Mouse (Mus musculus) splenic B cell, adult 2 months (primary cell): ENCODE measurements around the gene Begain.

Experiments used
- DNase-seq: peaks from one replicate; pipeline ENCODE4 v3.0.0-alpha.2; 2011; ENCODE audit warnings: low read depth, low spot score
- H3K27me3 ChIP-seq: 2 replicates; pipeline ENCODE4 v1.6.1; 2012; ENCODE audit warnings: mild to moderate bottlenecking, low read length, moderate library complexity, mixed read lengths; ENCODE audit not compliant: control insufficient read depth, poor library complexity, insufficient read depth, severe bottlenecking
- H3K36me3 ChIP-seq: 2 replicates; pipeline ENCODE4 v1.6.1; 2012; ENCODE audit warnings: mild to moderate bottlenecking, low read length, moderate library complexity, mixed read lengths; ENCODE audit not compliant: control insufficient read depth, poor library complexity, insufficient read depth, severe bottlenecking

Begain gene

DNA sequence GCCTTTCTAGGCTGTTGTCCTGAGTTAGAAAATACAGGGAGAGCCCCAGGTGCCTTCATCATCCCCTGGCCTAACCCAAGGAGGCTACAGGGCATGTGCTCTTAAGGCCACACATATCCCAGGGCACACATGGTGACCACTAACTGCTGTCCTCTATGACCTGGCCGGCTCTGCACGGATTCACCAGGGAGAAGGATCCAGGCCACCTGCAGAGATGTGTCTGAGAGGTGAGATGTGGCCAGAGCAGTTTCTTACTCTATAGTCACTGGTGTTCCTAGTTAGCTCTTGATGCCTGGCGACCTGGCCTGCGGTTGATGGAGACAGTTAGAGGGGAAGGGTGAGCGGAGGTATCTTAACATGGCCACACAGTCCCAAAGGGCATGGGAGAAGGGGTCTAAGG lies 45.1 kb downstream of the Begain start:
- DNase-seq = no peak

DNA sequence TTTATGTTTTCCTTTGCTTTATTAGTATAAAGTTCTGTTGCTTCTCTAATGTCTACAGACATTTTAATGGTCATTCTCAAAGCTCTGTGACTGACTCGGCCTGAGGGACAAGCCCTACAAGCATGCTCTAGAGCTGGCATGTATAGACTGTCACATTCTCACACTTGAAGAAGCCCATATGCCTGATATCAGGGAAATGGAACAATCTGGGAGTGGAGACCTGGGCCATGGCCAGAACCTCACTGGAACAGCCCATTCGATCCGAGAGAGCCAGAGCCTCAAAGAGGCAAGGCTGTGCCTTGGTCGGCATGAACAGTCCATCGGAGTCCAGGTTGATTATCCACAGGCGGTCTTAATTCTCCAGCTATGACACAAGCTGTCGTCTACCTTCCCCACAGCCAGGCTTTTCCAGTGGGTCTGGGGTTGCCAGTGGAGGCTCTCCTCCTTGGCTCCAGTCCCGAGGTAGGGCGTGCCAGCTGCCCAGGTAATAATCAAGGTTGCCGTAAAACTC lies 45.8 kb downstream of the Begain start:
- Histone ChIP-seq H3K27me3 (no peaks in the 10 kb centered on the region), H3K36me3 (no peaks in the 10 kb centered on the region)
- DNase-seq = no peak

More for the DNA sequence above, 45.1 kb downstream of the Begain start:
- H3K36me3 ChIP-seq = no peaks in the 10 kb centered on the region
- H3K27me3 ChIP-seq = no peaks in the 10 kb centered on the region

DNA sequence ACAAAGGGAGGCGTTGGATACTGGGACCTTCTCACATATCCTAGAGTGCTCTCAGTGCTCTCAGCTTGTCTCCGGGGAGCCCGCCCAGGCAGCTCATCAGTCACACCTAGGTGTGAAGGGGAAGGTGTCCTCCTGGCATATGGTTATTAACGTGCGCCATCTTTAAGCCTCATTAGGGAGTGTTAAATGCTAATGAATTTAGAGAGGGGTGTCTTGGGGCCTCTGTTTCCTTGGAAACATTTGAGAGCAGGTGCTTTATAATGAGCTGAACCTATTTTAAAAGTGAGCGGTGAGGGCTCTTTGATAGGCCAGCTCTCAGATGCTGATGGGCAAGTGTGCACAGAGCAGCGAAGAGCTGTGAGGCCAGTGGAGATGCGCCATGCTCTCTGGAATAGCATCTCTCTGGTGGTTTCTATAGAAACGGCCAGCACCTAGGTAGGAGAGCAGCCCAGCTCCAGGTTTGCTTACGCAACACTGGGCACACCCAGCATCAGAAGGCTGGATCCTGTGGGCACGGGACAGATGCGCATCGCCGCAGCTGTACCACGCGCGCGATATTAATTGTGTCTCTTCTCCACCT lies 57.9 kb downstream of the Begain start:
- no peaks in the 10 kb centered on the region for H3K27me3 ChIP-seq
- no peak for DNase-seq

DNA sequence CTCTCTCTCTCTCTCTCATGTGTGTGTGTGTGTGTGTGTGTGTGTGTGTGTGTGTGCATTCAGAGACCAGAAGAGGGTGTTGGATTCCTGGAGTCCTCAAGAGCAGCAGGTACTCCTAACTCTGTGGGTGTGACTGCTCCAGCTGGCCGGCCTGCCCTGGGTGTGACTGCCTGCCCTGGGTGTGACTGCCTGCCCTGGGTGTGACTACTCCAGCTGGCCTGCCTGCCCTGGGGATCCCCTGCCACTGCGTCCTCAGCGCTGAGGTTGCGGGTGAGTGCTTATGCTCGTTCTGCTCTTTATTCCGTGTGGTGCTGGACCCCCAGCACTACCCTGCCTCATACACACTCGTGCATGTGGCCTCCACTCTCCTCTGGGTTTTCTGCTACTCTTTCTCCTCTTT lies 65.0 kb downstream of the Begain start:
- DNase-seq = no peak
- H3K36me3 ChIP-seq = no peaks in the 10 kb centered on the region
- H3K27me3 ChIP-seq = no peaks in the 10 kb centered on the region

More for the DNA sequence above, 57.9 kb downstream of the Begain start:
- H3K36me3 ChIP-seq = no peaks in the 10 kb centered on the region

DNA sequence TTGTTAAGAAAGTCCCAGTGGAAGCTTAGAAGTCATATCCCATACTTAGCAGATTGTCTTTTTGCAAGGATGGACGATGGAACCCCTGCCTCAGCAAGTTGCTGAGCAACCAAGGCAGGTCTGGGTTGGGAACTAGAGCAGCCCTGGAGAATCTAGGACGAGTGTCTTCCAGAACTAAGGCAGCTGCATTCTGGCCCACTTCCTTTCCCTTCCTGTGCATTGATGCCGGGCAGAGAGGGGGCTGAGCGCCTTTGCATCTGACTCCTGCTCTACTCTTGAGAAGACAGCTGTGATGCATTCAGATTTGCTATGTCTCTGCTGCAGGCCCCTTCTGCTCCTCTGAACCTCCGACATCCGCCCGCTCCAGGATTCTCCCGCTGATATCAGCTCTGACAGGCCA lies 70.8 kb downstream of the Begain start:
- H3K36me3 ChIP-seq = no peaks in the 10 kb centered on the region
- no peak for DNase-seq
- H3K27me3 ChIP-seq = no peaks in the 10 kb centered on the region

DNA sequence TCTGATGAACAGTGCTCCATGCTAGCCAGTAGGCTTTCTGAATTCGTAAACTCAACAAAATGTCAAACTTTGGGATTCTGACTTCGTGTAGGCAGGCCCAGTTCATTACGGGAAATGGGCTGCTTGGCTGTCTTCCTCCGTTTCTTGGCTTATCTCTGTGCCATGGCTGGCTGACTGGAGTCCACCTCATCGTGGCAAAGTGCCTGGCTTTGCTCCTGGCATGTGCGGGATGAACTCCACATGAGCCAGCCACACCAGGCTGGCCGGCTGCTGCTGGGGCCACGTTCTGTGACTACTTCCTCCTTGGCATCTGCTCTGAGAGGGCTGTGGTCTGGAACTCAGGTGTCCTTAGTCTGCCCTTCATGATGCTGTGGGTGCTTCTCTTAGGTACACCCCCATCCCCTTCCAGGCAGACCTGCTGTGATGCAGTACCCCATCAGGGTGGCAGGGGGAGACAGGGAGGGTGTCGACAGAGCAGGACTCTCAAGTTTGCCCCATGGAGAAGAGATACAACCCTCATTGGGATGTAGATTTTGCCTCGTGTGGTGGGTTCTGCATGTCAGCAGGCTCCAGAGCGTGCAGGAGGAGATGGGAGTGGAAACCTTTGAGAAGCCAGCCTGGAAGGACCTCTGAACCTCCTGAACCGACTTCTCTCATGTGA lies 71.9 kb downstream of the Begain start:
- H3K36me3 ChIP-seq = no peaks in the 10 kb centered on the region
- H3K27me3 ChIP-seq = no peaks in the 10 kb centered on the region
- DNase-seq = no peak

DNA sequence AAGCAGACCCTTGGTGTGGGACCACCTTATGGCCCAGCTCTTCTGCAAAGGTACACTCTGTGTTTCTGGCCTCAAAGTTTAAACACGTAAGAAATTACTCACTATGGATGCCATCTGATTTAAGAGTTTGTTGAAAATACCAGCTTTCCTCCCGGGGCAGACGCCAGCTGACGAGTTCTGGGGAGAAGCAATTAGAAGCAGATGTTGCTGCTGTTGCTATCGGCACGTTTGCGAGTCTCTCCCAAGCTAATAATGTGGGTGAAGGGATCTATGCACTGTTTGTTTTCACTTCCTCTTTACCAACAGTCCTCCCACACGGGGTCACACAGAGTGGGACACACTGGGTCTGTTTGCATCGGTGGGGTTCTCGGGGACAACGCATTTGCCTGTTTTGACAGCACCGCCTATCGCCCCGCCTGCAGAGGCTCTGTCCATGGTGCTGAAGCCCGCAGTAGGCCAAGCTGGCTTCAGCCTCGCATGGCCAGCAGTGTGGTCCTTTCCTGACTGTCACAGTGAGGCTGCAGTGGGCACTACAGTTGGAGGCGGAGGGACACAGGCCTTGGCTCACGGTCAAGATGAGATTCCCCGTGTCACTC lies 73.5 kb downstream of the Begain start:
- H3K27me3 ChIP-seq = no peaks in the 10 kb centered on the region
- peak; percentile 76 for DNase-seq
- H3K36me3 ChIP-seq = no peaks in the 10 kb centered on the region

DNA sequence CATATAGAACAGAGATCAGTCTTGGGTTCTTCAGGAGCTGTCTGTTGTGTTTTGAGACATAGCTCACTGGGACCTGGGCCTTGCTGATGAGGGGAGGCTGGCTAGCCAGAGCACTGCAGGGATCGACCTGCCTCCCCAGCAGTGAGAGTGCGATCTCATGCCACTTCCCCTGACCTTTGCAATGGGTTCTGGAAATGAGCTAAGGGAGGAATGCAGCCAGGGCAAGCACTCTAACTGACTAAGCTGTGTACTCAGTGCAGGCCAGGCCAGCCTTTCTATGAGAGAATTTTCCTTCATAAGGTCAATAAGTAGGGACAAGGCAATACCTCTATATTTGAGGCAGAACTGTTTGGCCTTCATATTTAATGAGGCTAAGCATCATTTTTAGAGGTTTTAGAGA lies 75.0 kb downstream of the Begain start:
- DNase-seq = no peak
- no peaks in the 10 kb centered on the region for H3K27me3 ChIP-seq
- no peaks in the 10 kb centered on the region for H3K36me3 ChIP-seq

DNA sequence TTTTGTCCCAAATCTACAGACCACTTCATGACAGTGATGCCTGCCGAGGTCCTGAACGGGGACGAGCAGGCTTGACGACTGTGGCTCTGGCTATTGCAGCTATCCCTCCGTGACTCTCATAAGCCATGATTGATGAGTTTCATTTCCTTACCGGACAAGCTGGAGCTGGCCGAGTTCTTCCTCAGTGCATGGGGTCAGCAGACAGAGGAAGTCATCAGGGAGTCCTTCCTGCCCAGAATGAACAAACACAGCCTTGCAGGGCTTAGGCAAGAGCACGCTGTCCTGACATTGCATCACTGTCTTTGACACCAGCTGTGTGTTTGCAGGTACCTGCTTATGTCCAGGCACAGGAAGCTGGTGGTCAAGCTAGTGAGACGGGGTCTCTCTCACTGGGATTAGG lies 77.6 kb downstream of the Begain start:
- no peak for DNase-seq
- Histone ChIP-seq H3K27me3 (no peaks in the 10 kb centered on the region), H3K36me3 (no peaks in the 10 kb centered on the region)

DNA sequence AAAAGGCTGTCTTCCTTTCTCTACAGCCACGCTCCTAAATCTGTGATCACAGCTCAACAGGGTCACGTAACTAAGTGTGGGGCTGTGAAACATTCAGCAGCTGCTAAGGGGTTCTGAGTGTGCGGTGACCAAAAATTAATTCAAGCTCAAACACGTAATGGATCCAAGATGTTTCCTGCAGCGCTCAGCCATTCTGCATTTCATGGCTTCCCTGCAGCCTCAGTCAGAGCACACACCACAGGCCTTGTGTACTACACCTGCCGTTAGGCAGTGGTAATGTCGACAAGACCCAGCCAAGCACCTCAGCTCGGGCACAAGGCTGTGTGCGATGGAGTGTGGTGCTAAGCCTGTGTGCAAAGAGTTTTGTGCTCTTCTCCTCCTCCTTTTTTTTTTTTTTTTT lies 80.6 kb downstream of the Begain start:
- no peak for DNase-seq
- Histone ChIP-seq H3K27me3 (no peaks in the 10 kb centered on the region), H3K36me3 (no peaks in the 10 kb centered on the region)

DNA sequence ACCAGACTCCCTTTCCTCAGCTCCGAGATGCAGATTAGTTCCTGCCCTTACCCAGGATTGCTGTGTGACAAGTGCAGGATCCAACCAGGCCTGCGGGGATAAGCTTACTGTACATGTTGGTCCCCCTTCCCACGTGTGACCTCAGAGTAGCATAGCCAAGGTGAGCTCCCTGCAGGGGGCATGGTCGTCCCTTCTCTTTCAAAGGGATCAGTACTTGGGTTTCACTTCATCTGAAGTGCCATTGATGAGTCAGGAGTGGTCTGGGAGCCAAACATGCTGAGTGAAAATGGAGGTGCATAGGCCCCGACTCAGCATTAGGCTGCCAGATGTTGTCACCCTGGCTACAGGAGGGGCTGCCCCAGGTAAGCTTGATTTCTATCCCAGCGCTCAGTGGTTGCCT lies 83.0 kb downstream of the Begain start:
- Histone ChIP-seq H3K36me3 (no peaks in the 10 kb centered on the region), H3K27me3 (no peaks in the 10 kb centered on the region)
- DNase-seq = no peak

DNA sequence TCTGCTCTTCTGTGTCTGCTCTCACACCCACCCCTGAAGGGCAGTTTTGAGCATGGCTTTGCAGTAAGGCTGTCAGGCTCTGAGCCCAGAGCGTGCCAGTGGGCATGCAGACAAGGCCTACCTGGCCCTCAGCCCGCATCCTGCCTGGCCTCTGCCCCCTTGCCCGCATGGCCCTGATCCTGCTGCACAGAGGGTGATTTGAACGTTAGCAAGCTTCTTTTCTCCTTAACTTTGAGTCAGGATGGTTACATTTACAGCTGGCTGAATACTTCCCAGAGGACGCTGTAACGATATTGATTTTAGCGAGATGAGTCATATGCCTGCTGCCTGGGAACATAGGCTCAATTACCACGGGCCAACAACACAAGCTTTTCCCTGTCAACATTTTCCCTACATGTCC lies 83.5 kb downstream of the Begain start:
- Histone ChIP-seq H3K36me3 (no peaks in the 10 kb centered on the region), H3K27me3 (no peaks in the 10 kb centered on the region)
- DNase-seq = no peak

DNA sequence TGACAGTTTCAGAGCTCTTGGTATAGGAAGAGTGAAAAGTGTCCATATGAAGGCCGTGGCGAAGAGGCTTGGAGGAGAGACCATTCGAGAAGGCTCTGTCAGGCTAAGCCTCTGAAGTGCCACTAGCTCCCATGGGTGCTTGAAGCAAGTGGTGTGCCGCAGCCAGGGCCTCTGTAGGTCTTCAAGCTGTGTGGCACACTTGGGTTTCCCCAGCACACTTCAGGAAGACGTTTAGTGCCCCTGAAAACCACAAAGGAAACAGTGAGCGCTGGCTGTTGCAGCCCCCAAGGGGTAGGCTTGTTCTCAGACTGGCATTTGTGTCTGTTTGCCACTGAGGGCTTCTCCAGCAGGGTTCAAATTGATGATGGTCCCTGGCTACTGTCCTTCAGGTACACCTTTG lies 84.5 kb downstream of the Begain start:
- no peaks in the 10 kb centered on the region for H3K27me3 ChIP-seq
- H3K36me3 ChIP-seq = no peaks in the 10 kb centered on the region
- no peak for DNase-seq

DNA sequence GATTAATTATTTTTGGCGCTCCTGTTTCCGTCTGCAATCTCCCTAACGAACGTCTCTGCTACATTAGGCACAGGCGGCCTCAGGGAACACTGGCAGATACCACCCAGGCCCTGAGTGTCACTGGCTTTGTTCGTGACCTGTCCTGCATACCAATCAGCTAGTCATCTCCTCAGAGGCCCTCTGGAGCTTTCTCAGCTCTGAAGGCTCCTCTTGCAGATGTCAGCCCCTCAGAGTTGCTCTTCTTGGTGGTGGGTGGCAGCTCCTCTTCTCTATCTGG lies 85.4 kb downstream of the Begain start:
- DNase-seq = no peak

More for the DNA sequence above, 85.4 kb downstream of the Begain start:
- no peaks in the 10 kb centered on the region for H3K36me3 ChIP-seq
- no peaks in the 10 kb centered on the region for H3K27me3 ChIP-seq
